Mouse (Mus musculus) embryo, embryonic 9.5 days (tissue): ENCODE measurements around the gene Atf6b.

ENCODE experiments used
- DNase-seq: peaks from one replicate; pipeline ENCODE4 v3.0.0-alpha.2; 2017; ENCODE audit errors: extremely low spot score

Gene Atf6b

DNA sequence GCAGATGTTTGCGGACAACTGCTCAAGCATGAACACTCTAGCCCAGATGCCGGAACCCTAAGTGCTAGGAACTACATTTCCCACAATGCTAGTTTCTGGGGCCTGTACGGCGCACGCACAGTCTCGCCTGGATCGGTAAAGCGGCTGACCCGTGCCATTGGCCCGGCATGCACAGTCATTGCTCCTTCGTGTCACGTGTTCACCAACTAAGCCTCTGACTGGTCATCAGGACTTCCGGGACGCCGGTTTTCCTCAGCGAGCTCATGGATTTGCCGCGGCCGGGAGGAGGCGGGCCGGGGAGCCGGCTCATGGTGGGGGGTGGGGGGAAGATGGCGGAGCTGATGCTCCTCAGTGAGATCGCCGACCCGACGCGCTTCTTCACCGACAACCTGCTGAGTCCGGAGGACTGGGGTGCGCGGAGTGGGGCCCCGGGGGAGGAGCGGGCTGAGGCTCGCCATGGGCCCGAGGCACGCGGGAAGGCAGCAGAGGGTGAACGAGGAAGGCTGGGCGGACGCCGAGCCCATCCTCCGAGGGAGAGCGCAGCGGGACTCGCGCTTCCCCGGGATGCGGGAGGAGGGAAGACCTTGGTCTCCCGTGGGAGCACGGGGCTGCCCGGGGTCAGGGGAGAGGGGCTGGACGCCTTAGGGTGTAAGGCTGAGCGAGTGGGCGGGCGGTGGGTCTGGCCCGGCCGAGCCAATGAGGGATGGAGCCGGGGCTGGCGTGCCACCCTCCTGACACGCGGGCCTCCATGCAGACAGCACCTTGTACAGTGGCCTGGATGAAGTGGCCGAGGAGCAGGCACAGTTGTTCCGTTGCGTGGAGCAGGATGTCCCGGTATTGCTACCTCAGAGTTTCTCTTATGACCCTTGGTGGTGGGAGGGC is at the start of gene Atf6b:
TSS of gene Atf6b (plus strand) at position 241 of the 882 bp plus-strand sequence.
- peak; percentile 88 for DNase-seq

GRCm38 (mm10) chr17:34597566-34598095 is 49.3 kb upstream of the Atf6b start, which contains the start of gene Ager:
Gene Ager (plus strand): TSS chr17:34597862.
- DNase-seq = no peak

DNA sequence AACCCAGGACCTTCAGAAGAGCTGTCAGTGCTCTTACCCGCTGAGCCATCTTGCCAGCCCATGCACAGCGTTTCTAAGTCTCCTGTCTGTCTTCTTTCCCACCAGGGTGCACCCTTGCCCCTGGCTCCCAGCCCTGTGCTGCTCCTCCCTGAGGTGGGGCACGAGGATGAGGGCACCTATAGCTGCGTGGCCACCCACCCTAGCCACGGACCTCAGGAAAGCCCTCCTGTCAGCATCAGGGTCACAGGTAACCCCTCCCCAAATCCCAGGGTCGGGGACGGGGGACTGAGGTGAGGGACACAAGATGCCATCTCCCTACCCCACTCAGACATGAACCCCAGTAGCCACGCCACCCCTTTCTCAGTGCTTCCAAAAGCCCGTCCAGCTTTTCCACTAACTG is 47.1 kb upstream of the Atf6b start:
- no peak for DNase-seq

- no peak for DNase-seq
Measured at GRCm38 (mm10) chr17:34601796-34602195, 45.1 kb upstream of the Atf6b start.

DNA sequence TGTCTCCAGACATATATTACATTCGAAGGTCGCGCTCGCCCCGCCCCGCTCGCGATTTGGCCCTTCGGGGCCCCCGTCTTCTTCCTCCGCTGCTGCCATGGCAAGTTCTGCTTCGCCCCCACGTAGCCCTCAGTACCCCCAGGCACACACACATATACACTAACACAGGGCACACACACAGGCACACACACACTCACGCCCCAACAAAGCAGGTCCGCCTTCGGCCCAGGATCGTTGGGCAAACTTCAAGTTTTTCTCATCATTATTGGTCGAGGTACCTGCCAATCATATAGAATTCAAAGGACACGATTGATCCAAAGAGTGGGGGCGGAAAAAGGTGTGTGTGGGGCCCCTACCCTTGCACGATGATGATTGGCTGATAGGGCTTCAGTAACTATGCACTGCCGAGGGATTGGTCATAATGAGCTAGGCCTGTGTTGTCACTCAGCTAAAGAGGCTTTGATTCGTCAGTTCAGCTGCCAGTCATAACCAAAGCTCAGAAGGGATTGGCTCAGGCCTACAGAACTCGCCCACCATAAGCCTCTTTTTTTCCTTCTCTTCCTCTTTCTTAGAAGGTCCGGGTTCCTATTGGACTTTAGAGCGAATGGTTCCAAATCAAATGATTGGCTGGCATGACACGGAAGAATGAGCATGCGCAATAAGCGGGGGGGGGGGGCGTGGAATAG is 43.4 kb upstream of the Atf6b start, which contains the start of gene Rnf5:
TSS of gene Rnf5 (minus strand) at position 316 of the 686 bp plus-strand sequence.
- DNase-seq = peak; percentile 99

GRCm38 (mm10) chr17:34604061-34604508 is 42.9 kb upstream of the Atf6b start, which contains the start of gene Agpat1:
Gene Agpat1 (plus strand): TSS chr17:34604262.
- no peak for DNase-seq

DNA sequence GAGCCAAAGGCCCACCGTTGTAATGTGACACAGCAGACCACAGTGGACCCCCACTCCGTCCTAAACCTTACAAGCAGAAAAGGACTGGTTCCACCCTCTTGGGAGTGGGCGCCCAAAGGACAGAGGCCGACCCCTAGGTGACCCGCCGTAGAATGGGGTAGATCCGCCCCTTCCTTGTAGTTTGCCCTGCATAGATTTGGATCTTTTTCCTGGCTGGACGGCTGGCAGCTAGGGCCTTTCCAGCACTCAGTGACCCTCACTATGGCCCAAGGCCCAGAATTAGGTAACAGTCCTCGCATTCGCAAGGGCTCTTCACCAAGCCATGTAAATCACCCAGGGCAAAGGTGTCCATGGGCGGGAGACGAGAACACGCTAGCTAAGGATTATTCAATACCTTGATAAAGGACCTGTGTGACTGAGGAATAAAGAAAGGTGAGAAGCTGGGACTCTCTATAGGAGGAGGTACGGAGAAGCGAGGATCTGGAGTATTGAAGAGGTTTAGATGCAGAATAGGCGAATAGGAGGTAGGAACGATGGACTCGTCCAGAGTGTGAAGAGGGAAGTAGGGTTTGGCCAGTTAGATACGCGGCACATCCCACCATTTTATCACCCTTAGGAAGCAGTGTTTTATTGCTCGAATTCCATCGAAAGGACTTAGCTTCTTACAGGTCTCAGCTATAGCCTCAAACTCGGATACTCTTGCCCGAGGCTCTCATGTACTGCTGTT is 42.3 kb upstream of the Atf6b start:
- DNase-seq = no peak

- peak; percentile 94 for DNase-seq
Measured at GRCm38 (mm10) chr17:34605609-34606008, 41.3 kb upstream of the Atf6b start.

- DNase-seq = no peak
Measured at GRCm38 (mm10) chr17:34606186-34607039, 40.5 kb upstream of the Atf6b start.

DNA sequence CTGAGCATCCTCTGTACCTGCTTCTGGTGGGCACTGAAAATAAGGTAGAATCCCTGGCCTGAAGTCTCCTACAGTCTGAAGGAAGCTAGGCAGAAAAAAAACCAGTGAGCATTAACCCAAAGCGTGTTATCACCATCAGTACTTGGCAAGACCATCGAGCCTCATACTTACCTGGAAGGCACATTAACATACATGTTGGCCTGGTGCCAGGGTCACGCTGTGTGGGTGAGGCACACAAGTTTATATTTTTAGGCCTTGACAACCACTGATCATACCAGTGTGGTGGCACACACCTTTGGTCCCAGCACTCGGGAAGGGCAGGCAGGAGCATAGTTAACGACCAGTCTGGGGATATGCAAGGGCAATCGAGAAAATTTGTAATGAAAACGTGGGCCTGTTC is 38.9 kb upstream of the Atf6b start:
- no peak for DNase-seq

GRCm38 (mm10) chr17:34611050-34611449 is 35.9 kb upstream of the Atf6b start:
- DNase-seq = no peak

DNA sequence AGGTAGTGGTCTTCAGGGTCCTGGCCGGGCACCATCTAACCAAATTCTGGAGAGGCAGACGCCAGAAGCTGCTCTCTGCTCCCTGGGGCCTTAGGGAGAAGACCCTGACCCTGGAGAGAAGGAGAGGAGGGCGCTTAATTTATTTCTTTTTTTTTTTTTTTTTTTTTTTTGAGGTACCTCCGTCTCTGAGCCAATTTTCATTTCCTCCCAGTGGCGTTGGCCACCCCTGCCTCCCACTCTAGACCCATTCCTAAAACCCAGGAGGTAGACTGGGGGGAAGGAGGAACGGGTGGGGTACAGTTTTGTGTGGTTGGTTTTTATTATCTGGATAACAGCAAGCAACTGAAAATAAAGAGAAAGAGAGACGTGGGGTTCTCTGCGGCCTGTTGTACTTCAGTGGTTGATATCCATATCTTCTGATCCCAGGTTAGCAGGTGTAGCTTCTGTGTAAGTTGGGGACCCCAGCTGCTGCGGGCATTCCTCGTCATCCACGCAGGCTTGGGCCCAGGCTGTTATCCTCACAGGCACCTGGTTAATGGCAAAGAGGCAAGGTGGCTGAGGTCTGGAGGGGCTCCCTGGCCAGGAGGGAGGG is 33.8 kb upstream of the Atf6b start:
- DNase-seq = no peak

GRCm38 (mm10) chr17:34613830-34614229 is 33.1 kb upstream of the Atf6b start:
- DNase-seq = no peak

DNA sequence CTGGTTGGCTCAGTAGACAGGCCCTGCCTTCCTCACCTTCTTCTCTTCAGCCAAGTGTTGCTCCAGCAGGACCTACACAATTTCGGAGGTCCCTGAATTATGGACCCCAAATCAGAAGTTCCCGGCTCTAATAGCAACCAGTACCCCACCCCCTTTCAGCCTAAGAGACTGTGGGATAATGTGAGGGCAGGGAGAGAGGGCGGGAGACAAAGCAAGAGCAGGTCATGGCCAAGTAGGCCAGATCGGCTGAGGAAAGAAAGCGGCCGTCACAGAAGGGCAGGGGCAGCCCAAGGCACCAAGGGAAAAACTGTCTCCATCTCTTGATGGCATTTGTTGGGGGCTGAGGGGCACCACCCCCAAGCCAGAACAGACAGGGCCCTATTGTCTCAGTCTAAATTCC is 31.1 kb upstream of the Atf6b start, which contains the start of gene Egfl8:
TSS of gene Egfl8 (minus strand) at position 101 of the 400 bp plus-strand sequence.
- DNase-seq = no peak

DNA sequence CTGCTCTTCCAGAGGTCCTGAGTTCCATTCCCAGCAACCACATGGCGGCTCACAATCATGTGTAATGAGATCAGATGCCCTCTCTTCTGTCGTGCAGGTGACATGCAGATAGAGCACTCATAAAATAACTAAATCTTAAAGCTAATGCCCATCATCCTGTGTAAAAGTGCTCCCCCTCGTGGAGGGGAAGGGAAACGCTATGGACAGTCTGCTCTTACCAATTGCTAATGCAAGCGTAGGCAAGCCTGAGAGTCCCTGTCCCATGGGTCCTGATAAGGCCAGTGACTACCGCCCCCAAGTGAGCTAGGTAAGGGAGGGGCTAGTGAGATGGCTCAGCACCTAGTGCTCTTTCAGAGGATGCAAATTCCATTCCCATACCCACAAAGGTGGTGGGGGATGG is 27.9 kb upstream of the Atf6b start:
- DNase-seq = peak; percentile 63

DNA sequence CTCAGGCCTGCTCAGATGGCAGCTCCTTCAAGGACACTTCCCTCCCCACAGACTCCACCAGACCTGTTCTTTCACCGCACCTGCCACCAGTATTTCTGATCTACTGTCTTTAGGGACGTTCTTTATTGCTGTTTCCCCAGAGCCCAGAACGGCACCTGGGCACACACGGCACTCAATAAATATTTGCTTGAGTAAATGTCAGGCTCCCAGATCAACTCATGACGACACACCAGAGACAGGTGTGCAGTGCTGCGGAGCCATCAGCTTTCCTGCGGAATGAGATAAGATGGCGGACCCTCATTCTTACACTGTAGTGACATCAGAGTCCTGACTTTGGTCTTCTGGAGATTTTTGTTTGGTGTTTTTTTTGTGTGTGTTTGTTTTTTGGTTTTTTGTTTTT is 25.9 kb upstream of the Atf6b start:
- DNase-seq = no peak

- no peak for DNase-seq
Measured at GRCm38 (mm10) chr17:34623161-34623560, 23.8 kb upstream of the Atf6b start.

GRCm38 (mm10) chr17:34624981-34625380 is 22.0 kb upstream of the Atf6b start:
- DNase-seq = no peak

- no peak for DNase-seq
Measured at GRCm38 (mm10) chr17:34626062-34626772, 20.7 kb upstream of the Atf6b start.

DNA sequence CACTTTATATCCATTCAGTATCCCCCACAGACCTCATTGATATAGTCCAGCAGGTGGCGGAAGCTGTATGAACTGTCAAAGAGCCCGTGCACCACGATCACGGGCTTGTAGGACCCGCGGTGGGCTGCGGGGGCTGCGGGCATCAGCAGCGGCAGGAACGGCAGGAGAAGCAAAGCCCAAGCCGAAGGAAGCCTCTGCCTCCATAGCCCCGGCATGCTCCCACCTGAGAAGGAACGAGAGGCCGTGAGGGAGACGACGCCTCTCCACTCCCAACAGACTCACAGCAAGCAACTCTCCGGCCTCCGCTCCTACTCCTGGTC is 20.2 kb upstream of the Atf6b start:
- peak; percentile 51 for DNase-seq
